Mouse (Mus musculus): ENCODE measurements at regions not wholly inside any gene's neighbourhood (a gene's known extent, or its start where the extent isn't known, plus 50 kb on each side); places are given as distances from the start of the nearest gene placed in this dataset.

DNA sequence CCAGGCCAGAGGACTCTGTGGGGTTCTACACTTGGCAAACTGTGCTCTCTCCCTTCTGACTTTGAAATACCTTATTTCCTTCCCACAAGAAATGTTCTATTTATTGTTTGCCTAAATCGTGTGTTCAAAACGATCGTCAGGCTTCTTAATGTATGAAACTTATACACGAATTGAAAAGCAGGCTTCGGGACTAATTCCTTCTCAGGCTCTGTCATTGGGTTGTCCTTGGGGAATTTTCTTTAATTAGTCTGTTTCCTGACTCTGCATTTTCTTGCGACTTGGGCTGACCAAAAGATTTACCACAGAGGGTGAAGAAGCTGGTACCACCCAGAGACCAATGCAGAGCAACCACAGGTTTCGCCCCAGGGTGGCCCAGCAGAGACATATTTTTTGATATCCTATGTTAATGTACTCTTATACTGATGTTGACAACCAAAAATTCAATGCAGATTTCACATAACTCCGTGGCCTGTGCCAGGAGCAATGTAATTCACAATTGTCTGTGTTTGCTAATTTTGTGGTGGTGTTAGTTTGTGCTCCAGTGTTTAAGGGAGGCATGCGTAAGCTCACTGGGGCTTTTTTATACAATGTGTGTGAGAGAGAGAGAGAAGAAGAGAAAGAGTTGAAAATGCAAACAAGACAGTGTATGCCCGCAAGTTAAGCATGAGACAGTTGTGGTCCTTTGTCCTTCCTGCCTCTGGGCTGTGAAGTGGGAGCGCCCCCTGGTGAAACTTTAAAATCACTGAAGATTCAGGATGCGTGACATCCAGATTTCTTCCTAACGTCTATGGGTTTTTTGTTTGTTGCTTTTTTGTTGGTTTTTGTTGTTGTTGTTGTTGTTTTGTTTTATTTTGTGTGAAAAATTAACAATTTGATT, 452.7 kb downstream of the Sox2 start:
- DNase-seq (ENCODE audit: low spot score in 2 of 2): peak in 1 of 2 experiments; percentile 18

DNA sequence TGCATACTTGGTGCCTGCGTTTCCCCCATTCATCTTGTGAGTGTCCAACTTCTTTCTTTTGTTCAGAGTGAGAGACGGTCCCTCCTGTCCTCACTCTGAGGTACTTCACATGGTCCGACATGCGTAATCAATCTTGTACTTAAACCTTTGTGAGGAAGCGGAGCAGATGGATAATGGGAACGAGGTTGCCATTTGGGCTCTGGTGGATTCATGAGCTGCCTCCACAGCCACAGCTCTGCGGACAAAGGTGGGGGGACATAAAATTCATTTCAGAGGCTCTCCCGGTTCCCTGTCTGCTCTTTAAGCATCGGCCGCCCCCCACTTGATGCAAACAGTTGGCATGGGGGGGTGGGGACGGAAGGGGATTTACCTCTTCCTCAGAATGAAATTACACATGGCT, 454.7 kb downstream of the Sox2 start:
- DNase-seq (ENCODE audit: low spot score in 2 of 2): no peak

DNA sequence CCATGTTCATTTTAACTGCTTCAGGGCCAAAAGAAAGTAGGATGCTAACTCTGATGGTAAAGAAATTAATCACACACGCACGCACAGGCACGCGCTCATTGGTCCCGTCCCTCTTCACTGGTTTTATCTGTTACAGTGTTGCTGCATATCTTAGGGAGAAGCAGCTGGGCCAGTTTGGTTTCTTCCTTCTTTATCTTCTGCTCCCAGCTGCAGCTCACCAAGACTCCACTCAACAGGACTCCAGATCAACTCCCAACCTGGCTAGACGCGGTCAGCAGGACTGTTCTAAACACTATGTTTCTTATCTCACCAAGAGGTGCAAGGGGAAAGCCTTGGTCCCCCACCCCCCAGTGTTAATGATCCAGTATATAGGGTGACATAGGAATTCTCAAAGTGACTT, 455.9 kb downstream of the Sox2 start:
- DNase-seq (ENCODE audit: low spot score in 2 of 2): no peak

DNA sequence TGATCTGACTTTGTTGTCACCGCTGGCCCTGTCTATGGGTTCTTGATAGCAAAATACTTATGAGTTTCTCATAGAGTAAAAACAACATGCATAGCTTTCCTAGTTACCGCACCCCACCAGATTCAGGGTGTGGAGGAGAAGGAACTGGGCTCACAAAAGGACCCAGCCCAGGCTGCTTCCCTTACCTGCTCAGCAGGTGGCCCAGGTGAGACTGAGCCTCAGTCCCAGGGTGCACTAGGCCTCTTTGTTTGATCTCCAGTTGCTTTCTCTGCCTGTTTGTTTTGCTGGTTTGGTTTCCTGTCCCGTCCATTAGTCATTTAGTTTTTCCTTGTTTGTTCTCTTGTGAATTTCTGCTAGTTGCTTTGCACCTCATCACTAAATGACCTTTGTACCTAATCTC, 483.3 kb downstream of the Sox2 start:
- no peak for DNase-seq (ENCODE audit: low spot score in 2 of 2)

DNA sequence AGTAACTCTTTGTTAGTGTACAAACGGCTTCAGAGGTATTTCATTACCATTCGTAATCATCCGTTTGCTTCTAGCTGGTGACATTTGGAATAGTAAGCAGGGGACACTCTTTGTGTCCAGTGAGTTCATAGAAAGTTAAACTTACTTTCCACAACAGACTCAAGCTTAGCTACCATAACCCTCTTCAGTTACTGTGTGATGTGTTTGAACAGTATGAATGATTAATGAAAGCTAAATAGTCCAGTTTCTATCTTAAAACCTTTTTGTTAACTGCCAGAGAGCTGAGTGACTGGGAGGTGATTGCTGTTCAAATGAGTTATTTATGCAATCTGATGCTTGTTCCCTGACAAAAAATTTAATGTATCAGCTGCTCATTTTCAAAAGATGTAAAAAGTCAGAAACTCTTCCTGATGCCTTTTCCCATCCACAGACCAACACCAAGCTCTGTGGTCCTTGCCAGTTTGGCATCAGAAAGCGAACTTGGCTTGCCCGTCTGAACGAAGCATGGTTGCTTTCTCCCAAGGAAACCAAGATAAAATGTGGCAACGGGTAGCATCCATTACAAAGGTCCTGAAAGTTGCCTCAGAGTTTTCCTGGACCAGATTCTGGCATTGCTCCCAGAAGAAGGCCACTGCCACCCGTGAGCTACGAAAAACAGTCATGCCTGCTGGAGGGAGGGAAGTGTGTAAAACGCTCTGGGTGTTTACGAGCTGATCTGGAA, 491.5 kb downstream of the Sox2 start:
- DNase-seq (ENCODE audit: low spot score in 2 of 2): peak in 1 of 2 experiments; percentile 10

DNA sequence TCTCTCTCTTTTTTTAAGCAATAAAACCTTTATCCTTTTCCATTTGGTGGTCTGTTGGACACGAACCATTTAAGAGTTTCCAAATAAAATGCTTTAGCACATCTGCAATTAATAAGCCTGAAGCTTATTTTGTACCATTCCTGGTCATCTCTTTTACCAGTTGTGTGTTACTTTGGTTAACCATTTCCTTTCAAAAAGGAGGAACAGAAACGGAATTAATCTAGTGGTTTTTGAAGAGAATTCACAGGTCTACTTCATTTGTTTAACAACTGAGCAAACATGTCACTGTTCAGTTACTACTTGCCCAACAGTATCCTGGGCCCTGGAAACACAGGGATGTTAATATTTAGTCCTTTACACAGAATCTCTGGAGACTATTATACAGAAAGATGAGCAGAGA, 492.5 kb downstream of the Sox2 start:
- DNase-seq (ENCODE audit: low spot score in 2 of 2): no peak

DNA sequence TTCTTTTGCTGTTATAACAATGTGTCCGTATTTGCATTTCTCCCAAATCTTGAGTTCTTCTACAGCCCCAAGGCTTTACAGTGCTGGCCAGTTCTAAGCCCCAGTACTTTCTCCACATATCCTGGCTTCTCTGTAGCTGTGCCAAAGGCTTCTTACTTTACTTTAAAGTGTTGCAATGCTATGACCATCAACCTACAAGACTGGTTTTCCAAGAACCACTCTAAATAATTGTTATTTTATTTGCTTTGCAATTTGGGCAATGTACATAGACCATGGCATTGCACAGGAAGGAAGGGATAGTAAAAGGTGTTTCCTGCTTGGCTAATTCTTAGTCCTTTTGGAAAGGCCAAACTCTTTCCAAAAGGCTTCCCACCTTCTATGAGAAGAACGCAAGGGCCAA, 495.4 kb downstream of the Sox2 start:
- no peak for DNase-seq (ENCODE audit: low spot score in 2 of 2)

DNA sequence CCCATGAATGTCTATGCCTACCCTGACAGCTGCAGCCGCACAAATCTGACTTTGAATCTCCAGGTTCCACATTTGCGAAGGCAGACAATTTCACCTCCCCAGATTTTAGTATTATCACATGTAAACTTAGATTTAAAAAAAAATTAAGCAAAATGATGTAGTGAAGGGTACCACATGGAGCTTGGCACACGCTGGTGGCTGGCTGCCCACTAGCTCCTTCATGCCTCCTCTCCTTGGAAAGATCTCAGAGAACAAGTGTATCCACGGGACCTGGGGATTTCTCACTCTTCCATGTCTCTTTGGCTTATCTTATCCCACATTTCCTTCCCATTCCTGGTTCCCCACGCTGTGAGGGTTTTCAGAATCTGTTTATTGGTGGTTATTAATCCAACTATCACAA, 496.5 kb downstream of the Sox2 start:
- DNase-seq (ENCODE audit: low spot score in 2 of 2): no peak

DNA sequence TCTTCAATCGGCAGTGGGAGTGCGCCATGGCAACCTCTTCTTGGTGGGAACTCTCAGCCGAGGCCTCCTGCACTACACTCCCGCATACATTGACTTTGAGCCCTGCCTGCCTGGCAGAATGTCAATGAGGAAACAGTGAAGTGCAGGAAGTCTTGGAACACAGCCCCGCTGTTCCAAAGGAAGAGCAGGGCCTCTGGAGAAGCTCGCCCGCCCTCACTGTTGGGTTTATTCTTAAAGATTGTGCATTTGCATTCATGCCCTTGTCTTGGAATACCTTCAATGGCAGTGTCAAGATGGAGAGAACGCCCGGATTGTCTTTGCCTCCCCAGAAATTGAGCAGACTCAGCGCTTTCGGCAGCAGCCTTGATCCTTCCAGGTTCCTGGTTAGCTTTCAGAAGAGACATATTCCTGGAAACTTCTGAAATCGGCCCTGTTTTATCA, 499.1 kb downstream of the Sox2 start:
- DNase-seq (ENCODE audit: low spot score in 2 of 2): peak; percentile 21 to 24

DNA sequence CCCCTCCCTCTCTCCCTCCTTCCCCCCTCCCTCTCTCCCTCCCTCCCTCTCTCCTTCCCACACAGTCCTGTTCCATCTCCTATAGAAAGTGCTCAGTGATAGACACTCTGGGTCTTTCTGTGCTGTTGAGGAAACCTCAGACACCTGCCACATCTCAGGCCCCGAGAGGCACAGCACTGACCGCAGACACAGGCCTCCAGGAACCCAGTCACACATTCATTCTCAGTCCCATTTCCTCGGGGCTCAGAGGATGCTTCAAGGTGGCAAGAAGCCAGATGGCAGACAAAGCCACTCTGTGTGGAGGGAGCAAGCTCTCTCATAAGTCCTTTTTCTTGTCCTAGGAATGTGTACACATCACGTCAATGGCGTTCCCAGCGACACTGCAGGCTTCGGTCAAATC, 502.0 kb downstream of the Sox2 start:
- DNase-seq (ENCODE audit: low spot score in 2 of 2): no peak

DNA sequence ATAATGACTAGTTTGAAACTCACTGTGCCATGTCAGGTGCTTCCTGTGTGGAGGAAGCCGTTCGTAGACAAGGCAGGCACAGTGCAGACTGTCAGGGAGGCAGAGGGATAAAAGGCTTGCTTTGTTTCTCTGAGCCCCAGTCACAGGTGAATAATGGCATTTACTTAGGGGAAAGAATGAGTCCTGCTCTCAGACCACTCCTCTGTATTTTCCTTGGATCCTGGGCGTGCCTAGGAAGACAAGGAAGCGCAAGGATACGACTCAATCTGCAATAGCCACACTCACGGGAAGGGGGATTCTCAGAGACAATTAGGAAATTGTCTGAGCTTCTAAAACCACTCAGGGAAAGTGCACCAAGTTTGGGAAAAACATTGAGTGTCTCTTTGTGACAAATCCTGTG, 504.1 kb downstream of the Sox2 start:
- DNase-seq (ENCODE audit: low spot score in 2 of 2): no peak

DNA sequence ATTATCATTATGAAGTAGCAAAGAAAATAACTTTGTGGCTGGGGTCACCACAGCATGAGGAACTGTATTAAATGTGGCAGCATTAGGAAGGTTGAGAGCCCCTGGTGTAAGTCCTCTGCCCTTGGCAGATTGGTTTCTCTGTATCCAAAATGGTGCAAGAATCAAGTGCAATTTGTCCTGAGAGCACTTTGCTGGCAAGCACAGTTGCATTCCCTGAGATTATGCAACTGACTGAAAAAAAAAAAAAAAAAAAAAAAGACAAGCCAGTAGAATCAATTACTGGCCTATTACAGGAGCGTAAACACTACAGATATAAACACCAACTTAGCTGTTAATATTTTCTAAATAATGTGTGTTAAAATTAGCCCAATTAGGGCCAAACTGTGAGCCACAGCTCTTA, 518.5 kb downstream of the Sox2 start:
- no peak for DNase-seq (ENCODE audit: low spot score in 2 of 2)

DNA sequence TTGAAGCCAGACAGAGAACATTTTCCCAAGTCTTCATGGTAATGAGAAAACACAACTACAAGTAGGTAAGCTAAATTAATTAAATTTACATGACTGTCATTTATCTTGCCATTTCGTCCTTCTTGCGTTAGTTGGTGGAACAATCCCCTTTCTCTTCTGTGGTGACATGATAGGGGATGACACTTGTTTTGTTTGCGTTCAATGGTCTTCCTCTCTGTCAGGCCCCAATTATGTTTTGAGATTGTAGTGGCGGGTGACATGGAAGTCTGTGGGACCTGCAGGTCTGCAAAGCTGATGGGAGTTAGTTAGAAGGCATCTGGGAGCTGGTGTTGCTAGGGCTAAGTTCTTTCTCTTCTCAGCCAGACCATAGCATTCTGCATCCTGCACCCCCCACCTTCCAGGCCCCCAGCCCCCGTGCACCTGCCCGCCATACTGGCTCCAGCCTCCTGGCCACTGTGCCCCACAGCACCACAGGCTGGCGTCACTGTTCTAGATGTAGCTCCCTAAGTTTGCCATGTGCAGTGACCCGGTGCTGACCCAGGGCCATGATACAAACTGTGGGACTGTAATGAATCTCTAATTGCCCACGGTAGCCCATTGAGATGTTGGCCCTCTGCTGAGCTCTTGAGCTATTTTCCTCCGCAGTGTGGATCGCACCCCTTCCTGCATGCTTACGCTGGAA, 528.7 kb downstream of the Sox2 start:
- no peak for DNase-seq (ENCODE audit: low spot score in 2 of 2)

DNA sequence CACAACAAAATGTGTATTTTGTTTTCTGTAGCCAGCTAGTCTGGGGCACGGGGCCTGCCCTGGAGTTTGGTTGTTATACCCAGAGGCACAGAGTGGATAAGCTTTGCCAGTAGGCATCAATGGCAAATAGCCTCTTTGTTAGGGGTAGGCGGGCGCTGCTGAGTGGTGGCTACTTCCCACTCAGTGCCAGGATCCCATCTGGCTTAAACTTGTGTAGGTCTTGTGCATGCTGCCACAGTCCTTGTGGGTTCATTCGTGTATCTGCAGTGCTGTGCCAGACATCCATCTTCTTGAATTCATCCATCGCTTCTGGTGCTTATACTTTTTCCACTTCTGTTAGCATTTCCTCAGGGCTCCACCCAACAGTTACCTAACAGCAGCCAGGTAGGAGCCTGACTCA, 545.4 kb upstream of the Atp11b start:
- DNase-seq (ENCODE audit: low spot score in 2 of 2): no peak

DNA sequence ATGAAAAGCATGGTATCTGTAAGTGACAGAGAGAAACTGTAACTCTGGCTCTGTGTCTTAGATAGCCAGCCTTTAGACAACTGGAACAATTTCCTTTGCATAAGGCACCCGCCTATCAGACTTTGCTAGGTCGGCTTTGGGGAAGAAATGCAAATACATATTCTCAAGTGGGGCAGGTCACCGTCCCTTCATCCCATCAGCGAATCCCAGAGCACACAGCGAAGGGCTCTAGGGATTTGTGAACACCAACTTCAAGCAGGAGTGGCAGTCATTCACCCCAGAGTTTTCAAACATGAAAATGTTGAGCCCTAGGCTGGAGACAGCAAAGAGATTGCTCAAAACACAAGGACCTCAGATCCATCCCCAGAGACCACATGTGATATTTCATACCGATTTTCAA, 534.5 kb upstream of the Atp11b start:
- no peak for DNase-seq (ENCODE audit: low spot score in 2 of 2)

DNA sequence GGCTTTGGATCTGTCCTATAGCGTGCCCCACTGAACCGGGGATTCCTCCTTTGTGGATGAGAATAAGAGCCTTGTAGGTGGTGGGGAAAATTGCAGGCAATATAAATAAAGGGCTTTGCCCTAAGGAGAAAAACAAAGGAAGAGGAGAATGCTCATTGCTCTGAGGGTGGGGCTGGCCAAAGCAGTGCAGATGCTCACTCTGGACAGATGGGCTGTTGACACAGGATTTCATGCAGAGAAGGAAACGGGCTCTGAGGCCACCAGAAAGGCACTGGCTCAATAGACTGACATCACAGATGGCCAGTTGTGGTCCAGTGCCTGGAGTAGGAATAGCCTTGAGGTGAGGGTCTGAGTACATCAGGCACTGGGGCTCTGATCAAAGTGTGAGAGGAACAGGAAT, 532.7 kb upstream of the Atp11b start:
- DNase-seq (ENCODE audit: low spot score in 2 of 2): no peak

DNA sequence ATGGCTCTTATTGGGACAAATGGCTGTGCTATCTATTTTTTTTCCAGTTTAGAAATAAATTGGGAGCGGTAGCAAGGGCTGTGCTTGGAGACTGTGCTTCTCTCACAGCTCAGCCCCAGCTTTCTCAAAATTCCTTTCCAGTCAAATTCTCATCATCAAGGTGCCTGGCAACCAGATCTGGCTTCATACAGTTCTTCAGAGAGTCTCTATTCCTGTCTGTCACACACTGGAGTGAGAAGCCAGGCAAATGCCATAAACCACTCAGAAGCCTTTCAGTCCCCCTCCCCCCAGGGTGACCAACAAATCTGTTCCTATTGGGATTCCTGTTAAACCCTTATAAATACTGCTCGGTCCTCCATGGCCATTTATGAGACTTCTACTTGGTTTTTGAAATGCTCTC, 531.7 kb upstream of the Atp11b start:
- no peak for DNase-seq (ENCODE audit: low spot score in 2 of 2)

DNA sequence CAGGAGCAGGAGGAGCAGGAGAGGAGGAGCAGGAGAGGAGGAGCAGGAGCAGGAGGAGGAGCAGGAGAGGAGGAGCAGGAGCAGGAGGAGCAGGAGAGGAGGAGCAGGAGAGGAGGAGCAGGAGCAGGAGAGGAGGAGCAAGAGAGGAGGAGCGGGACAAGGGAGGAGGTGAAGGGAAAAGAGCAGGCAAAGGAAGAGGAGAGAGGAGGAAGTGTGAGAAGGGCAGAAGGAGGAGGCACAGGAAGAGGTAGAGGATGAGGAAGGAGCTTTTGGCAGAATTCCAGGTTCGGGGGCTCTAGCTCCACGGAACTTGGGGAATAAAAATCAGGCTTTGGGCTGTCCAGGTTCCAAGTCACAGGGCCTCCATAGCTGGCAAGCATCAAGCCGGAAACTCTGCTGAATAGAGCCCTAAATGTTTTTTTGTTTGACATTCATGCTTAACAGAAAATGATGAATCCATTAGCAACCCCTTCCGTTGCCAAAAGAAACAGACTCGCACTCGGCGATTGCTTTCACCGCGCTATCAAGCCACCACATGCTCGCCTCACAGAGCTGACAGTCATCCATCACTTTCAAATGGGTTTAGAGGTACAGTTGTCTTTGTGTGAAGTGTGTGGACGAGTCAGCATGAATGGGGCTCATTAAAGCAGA, 528.7 kb upstream of the Atp11b start:
- peak; percentile 9 to 36 for DNase-seq (ENCODE audit: low spot score in 2 of 2)

DNA sequence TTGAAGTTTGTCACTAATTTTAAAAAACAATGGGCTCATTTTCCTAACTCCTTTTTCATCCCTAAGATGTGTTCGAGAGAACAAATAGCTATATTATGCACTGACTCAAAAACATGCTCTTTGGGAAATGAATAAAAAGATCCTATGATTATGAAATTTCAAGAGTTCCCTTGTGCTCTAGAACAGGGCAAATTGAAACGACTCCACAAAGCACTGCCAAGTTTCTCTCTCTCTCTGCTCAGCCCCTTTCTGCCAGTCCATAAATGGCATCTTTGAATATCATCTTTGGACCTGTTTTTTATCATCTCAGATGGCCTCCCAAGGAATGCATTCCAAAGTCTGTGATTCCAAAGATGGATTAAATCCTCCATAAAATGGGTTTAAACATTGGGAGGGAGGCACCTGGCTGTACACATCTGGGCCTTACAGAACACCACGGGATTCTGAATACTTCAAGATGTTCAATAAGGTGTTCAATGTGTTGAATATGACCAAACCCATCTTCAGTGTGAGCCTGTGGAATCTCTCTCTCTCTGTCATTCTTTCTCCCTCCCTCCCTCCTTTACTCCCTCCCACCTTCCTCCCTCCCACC, 528.0 kb upstream of the Atp11b start:
- DNase-seq (ENCODE audit: low spot score in 2 of 2): no peak

DNA sequence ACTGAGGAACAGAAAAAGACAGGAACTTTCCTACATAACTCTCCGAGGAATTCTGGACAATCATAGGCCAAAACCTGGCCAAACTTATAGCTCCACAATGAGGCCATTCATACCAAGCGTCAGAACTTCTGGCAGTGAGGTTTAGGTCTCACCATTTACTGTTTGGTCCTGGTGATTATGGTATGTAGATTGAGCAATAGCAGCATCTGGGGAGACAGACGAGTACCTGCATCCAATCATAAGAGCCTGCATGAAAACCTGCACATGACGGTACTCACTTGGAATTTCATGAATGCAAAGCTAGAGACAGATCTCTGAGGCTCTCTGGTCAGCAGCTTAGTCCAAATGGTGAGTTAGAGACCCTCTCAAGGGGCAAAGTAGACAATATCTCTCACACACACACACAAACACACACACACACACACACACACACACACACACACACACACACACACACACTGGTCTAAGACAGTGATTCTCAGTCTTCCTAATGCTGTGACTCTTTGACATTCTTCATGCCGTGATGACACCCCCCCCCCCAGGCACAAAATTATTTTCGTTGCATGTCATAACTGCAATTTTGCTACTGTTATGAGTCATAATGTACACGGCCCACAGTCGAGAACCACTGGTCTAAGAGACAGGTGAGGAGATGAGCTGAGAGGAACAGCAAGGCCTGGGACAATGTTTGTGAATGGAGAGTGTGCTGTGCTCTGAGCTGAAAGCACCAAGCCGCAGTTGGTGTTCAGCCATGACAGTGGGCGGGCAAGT, 522.6 kb upstream of the Atp11b start:
- DNase-seq (ENCODE audit: low spot score in 2 of 2): no peak

DNA sequence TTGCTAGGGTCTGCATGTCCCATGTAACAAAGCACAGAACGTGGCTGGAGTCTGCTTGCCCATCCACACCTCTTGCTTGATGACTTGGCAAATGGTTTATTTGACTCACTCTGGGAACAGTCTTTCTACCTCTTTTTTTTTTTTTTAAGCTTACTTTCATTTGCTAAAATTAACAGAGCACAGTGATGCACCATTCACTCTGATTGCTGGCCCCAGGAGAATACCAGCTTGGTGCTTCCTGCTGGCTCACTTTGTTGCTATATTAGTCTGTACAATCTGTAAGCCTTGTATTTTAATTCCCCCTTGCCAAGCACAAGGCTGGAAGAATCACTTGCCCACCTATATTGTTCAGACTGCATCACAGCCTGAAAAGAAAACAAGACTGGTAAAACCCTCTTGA, 521.4 kb upstream of the Atp11b start:
- peak in 1 of 2 experiments; percentile 20 for DNase-seq (ENCODE audit: low spot score in 2 of 2)
